Mouse (Mus musculus) layer of hippocampus, postnatal 36 days (tissue): ENCODE results near the gene Spata17. TPM values are rescaled to one million over a fixed set of nuclear protein-coding genes. Genes with fewer than 3 reads are reported as not detected.
"Not testable (repeated sequence)": the region's sequence is repeated elsewhere in the genome, so short reads cannot be mapped to it uniquely, and the experiment has no call there.

Experiments used
- DNase-seq, 2 experiments: peaks; one replicate each; pipeline ENCODE4 v3.0.0; 2022
- total RNA-seq, 2 experiments: library from RNA; stranded (reverse); gene quantifications; 2 replicates each; pipeline ENCODE4 v1.2.3; 2021

Spata17 gene
- total RNA-seq, 2 experiments from 2014 or later = 0.61 to 0.67 TPM

DNA sequence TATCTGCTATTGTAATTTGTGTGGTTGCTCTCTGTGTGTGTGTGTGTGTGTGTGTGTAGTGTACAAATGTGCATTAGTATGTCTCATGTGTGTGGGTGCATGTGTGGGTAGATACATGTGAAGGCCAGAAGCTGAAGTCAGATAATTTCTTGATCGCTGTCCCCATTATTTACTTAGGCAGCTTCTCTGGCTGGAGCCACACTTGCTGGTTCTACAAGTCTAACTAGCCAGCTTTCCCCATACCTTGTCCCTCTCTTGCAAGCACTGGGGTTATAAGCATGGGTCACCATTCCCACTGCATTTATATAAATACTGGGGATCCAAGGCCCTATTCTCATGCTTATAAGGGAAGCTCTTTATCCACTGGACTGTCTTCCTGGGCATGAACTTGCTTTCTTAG is 39.3 kb downstream of the Spata17 start:
- no peak for DNase-seq

DNA sequence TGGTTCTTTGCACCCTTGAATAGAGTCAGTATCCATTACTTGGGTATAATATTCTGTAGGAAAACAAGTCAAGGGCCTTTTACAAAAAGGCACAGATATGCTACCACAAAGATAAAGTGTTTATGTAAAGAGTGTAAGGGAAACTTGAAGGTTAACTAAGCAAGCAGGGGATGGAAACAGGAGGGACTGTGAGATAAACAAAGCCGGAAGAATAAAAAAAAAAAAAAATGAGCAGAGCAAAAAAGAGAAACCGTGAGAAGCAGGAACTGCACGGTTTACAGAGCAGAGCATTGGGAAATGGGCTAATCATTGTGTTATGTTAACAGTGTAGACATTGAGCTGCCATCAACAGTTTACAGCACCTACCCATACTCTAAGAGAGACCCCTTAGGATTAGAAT is 44.9 kb downstream of the Spata17 start:
- no peak for DNase-seq

DNA sequence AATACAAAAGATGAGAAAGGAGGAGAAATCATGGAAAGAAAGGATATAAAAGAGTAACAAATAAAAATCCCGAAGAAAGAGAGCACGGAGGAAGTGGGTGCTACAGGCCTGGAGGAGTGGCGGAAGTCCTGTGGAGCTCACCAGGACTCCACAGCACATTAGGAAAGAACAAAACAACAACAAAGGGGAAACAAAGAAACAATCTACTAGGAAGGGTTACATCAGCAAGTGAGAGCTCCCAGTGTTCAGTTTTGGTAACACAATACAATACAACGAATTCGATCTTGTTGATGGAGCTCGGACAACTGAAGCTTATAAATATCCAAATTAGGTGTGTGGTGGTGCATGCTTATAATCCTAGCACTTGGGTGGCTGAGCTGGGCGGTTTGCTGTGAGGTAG is 45.6 kb downstream of the Spata17 start:
- no peak for DNase-seq

DNA sequence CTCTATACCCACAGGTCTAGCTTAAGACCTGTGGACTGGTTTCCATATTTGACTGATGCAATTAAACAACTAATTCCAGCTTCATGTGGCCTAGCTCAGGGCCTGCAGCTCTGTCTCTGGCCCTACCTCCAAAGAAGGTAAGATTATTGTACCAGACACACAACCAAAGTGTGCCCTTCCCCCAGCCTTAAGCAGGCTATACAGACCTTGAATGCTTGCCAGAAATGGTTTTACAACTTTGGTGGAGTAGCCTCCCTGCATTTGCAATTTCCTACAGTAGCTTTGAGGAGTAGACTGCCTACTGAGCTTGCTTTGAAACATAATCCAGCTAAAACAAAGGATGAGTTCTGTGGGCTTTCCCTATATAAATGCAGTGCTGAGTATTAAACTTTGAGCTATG is 51.7 kb downstream of the Spata17 start:
- no peak for DNase-seq

DNA sequence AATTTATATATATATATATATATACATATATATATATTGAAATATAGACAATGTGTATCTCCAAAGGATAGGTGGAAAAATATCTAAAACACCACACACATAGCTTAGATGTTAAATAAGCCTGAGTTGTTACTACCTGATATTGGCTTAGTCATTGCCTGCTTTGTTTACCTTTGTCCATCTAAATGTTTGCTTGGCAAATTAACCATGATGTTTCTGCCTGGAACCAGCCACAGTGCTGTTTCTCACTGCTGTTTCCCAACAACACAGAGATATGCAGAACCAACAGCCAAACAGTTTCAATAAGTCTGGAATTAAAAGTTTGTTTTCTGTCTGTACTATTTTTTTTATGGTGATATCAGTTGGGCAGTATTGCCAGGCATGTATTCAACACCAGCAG is 59.6 kb downstream of the Spata17 start:
- DNase-seq = no peak

DNA sequence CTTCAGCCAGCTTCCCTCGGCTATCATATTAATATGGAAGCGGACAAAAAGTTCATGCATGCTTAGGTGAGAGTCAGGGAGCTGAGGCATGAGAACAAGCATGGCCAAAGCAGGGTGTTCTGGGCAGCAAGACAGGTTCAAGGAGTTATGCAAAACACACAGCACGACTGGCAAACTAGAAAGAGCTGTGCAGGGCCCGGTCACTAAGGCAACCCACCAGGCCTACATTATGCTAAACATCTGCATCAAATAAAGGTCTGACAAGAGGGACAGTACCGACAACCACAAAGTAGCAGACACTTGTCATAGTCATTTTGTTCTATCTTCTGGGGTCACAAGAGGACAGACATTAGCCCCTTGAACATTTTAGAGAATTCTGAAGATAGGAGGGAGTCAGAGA is 61.6 kb downstream of the Spata17 start:
- DNase-seq = no peak

DNA sequence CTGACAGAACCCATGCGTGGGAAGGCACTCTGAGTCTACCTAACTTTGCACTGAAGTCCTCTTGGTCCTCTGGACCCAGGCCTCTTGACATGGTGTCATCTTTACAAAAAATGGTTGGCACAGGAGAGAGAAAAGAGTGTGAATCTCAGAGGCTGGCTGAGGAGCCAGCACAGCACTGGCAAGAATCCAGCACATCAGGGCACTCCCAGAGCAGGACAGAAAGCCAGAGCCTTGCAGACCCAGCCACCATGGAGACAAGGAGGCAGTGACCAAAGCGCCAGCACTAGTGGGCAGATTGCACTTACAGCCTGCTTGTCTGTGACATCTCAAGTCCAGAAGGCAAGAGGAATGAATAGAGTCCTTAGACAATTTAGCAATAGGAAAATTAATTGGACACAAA is 62.7 kb downstream of the Spata17 start:
- DNase-seq = no peak

DNA sequence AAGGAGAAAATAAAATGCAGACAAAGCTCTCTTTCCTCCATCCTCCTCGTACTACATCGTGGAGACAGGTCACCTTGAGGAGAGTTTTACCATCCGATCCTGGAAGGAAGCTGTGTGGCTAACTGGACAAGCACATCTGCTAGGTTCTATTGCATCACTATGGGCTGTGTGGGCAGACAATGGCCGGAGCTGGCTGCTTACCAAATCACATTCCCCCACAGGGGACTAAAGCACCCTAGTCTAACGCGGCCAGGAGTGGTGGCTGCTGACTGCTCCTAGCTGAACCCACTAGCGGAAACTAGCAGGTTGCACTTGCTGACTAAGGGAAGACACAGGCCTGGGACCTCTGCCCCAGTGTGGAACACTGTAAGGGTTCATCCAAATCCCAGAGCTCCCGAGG is 72.3 kb downstream of the Spata17 start:
- DNase-seq = no peak

DNA sequence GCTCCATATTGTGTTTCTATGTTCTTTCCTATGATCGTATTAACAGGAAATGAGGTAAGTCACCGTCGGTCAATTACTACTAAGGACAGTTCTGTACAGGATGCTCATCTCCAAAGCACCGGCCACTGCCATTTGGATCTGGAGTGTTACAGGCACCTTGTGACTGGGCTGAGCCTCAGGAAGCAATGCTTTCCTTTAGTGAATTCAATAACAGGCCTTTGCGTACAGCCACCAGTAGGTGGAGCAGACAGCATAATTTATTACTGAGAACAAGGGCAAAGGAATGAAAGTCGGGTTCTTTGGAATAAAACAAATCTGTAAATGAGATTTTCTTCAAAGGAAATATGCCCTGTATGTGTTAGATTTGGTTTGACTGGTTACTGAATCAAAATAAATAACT is 77.8 kb downstream of the Spata17 start:
- peak in 1 of 2 experiments; percentile 19 for DNase-seq

DNA sequence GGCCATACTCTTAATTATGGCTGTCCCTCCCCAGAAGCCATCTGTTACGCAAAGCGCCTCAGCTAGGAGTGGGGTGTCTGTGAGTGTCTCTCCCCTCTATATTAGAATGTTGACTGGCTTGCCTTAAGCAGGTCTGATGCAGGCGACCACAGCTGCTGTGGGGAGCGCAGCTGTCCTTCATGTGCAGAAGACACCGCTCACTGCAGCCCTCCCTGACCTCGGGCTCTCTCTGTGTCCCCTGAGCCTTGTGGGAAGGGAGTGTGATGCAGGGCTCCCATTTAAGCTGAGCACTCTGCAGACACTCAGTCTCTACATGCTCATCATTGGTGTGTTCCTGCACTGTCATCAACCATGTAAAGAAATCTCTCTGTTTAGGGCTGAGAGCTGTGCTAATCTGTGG is 79.4 kb downstream of the Spata17 start:
- no peak for DNase-seq

DNA sequence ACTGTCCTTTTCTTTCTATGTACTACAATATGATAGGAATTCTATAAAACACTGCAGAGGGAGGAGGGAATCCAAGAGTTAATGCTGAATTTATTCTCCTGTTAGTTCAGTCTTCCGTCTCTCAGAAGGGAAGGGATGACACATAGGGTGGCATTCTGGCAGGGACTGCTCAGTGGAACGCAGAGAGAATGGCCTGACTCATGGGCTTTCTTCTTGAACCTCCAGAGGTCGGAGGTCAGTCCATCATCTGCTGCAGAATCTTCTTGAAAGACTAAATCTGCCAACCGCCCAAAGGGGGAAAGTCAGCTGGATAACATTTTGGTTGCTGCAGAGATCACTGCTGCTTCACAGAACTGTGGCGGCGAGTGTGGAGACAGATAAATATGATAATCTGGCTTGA is 81.4 kb downstream of the Spata17 start:
- no peak for DNase-seq

DNA sequence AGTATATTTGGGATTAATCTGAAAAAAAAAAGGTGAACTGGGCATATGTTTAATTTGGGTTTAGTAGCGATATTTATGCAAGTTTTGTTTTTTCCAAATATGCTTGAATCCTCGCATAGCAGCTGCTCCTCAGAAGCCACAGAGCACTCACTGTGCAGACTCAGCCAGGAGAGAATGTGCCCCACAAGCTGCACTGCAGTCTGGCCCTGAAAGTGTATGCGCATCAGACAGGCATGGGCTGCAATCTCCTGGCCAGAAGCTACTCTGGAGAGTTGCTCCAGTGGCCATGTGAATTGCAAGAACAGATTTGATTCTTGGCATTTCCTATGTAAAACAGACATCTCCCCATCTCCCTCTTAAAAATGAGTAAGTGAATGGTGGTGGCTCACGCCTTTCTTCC is 82.9 kb downstream of the Spata17 start:
- DNase-seq = peak; percentile 34 to 42

DNA sequence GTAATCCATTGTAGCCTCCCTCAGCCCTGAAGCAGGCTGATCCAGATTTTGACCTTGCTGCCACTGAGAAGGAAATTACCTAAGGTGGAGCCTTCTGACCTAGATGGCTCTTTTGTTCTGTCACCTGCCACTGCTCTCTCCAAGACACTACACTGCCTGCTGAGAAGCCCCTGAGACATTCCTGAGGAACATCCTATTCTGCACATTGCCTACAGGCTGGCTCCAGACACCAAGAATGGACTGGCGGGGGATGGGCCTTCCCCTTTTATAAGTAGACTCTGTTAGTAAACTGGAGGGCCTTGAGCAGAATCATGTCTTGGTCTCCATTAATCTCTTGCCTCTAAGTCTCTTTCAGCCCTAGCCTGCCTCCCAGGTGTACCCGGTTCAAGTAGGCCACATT is 87.7 kb downstream of the Spata17 start:
- DNase-seq = not testable (repeated sequence)

DNA sequence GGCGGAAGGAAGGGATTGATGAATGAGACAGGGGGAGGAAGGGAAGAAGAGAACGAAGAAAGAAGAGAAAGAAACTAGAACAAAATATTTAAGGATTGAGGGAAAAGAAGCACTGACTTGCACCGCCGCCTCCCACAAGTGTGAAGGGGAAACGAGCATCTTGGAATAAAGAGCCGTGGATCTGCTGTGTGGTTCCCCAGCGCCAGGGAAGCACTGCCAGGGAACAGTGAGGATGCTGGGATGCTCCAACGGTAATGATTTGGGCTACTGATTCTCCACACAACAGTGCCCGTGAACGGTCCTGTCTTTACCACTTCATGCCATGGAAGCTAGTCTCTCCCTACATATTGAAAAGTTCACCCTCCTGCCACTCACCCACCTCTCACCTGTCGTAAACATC is 89.5 kb downstream of the Spata17 start:
- no peak for DNase-seq

DNA sequence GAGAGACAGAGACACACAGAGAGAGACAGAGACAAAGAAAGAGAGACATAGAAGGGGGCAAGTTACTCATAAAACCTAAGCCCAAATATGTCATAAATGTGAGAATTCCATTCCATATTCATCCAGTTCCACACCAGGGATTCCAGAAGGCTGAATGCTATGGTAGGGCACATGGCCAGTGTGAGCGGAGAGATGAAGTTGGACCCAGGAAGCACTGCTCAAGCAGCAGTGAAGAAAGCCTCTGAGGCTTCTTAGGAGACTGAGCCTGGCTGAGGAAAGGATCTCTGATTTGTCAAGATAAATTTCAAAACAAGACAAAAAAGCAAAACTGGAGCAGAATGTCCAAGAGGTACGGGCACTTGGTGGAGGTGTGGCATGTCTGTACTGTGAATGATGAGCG is 90.3 kb downstream of the Spata17 start:
- no peak for DNase-seq

DNA sequence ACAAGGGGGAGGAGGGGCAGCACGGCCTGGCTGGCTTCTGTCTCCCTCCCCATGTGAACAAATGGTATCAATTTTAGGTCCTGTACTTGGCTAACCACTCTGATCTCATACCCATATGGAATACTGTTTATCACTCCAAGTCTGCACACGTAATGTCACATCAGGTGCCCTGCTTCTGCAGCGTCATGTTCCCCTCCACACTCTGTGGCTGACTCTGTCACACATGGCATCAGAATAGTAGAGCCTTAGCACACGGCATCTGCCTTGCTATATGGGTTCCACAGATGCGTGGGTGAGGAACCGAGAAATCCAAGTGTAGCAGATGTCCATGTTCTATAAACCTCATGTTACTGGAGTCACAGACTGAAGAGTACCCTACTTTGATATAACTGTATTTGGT is 96.0 kb downstream of the Spata17 start:
- DNase-seq = peak; percentile 56 to 62

DNA sequence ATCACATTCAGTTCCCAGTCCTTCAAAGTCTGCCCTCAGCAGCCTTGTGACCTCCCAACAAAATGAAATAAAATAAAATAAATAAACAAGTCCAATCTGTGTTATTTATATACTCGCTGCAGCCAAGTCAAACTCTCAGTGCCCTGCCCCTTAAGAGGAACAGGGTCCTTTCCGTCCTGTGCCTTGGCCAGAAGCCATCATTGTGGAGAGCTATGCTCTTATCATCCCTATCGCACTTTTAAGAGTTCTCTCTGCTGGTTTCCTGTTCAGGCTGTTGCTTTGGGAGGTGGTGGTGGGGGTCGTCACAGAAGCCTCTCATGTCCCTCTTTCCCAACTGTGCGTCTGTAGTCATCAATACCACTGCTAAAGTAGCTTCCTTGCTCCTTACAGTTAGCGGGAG is 97.2 kb downstream of the Spata17 start:
- no peak for DNase-seq

DNA sequence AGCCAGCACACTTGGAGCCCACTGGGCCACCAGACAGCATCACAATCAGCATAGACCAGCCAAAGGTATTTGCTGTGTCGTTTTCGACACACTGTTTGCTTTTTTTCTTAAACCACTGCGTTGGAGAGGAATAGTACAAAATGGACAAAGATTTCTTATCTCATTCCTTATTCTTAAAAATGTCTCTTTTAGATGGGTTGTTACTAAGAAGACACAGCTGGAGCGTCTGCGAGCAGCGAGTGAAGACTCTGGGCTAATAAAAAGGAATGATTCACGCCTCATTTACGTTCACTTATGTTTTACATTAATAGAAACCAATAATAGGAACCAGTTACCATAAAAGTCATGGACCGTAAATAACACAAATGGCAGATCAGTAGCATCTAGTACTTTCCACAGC is 101.5 kb downstream of the Spata17 start:
- no peak for DNase-seq

DNA sequence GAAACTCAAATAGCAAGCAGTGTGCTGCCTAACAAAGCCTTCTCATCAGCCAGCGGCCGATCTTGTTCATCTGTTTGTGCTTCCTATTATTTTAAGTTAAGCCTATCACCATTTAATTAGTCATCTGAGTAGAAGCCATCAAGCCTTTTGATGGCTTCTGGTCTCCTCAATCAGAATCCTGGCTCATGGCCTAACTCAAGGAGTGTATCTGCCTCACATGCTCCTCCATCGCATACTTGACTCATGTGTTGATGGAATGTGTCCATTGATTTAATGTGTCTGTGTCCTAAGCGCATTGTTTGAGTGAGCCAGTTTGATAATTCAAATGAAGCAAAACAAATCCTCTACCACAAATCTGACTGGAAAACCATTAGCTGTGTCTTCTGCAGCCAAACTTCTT is 113.1 kb downstream of the Spata17 start:
- DNase-seq = no peak

DNA sequence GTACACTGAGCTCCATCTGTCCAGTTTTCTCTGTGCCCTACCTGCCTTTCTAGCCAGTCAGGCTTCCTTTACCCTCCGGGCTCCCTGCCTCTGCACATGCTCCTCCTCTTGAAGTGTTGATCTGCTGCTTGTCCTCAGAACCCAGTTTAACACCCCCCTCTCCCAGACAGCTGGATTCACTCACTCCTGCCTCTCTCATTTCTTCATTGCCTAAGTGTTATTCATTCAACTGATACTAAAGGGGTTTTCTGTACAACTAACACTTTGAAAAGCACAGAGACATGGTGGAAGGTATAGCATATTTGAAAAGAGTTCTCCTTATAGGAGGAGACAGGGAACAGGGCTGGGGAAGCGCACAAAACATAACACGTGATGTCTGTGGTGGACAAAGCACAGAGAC is 114.1 kb downstream of the Spata17 start:
- no peak for DNase-seq

DNA sequence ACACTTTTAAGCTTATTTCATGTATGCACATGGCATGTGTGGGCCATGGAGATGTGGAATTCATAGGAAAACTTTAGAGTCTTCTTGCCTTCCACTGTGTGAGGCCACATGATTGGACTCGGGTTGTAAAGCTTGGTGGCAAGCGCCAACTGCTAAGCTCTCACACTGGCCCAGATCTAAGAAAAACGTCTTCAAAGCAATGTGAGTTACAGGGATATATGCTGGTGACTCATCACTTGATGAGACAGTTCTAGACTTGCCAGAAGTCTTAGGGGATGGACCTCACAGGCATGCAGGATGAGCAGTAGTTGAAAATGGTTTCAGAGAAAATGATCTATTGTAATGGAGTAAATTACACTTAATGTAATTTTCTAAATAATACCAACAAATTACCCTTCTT is 114.6 kb downstream of the Spata17 start:
- no peak for DNase-seq

DNA sequence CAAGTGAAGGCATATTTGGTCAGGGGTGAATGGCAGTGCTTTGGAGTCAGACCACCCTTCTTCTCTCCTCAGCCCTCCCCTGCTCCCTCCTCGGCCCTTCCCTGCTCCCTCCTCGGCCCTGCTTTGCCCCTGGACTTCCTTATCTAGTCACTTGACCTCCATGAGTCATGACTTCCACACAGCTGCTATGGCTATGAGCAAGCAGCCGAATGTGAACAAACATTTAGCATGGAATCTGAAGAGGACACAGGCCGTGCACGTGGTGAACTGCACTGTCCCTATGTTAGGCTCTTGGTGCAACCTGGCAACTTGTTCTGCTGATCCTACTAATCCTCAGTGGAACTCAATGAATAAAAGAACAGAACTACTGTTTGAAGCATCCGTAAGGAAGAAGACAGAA is 117.0 kb downstream of the Spata17 start:
- no peak for DNase-seq

DNA sequence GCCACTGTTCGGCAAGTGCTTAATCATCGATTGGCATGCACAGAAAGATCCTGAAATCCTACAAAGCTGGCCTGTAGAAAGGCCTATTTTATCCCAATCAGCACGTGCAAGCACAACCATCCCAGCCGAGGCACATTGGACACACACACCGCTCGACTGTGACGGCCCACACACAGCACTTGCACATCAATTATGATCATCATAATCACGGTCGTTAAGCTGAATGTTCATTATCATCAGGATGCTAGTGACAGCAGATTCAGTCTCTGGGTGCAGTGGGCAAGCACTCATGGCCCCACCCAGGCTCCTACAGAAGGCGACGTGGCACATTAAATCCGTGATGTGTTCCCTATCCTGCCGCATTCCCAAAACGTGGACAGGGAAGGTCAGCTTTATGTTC is 122.7 kb downstream of the Spata17 start:
- DNase-seq = no peak

DNA sequence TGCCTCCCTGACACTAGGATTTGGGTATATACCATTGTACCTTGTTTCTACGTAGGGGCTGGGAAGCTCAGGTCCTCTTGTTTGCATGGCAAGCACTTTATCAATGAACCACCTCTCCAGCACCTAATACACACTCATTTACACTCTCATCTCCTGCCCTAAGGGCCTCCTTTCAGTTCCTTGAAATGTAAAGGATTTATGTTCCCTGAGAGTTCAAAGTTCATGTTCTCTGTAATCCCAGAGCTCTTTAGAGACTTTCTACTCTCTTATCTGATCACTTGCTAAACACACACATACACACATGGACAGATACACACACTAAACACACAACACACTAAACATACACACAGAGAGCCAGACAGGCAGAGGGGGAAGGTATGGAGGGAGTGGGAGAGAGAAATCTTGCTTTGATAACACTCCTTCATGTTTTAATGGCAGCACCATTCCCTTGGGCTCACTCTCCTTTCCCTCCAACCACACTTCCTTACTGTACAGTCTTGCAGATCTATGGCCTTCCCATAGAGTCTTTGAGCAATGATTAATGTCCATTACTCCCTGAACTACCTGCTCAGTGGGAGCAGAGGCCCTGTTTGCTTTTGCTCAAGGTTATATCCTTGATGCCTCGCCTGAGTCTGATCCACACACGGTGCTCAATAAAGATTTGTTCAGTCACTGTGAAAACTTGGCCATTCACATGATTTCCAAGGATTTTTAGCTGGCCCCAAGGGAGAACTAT is 126.4 kb downstream of the Spata17 start:
- DNase-seq = no peak

DNA sequence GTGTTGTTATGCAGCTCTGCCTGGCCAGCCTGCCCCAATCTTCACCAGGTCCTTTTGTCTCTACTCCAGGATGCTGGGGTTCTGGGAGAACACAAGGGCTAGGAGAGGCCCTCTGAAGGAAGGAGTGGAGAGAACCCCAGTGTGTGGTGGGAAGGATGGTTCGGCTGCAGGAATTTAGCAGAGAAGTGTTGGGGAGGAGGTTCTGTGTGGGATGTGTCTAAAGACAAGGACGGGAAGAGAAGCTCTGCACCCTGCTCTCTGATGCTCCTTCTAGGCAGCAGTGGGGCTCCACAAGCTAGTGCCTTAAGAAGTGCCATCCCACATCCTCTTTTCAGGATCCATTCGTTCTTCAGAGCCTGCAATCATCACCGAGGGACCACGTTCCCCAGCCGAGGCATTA is 129.2 kb downstream of the Spata17 start:
- no peak for DNase-seq
